Mouse (Mus musculus): Measurements from ENCODE around the gene Pcdh19. TPM values are rescaled to one million over a fixed set of nuclear protein-coding genes. Genes with fewer than 3 reads are reported as not detected.

Gene Pcdh19
- polyA plus RNA-seq, 1 experiment from 2014 or later: 26.3 TPM

DNA sequence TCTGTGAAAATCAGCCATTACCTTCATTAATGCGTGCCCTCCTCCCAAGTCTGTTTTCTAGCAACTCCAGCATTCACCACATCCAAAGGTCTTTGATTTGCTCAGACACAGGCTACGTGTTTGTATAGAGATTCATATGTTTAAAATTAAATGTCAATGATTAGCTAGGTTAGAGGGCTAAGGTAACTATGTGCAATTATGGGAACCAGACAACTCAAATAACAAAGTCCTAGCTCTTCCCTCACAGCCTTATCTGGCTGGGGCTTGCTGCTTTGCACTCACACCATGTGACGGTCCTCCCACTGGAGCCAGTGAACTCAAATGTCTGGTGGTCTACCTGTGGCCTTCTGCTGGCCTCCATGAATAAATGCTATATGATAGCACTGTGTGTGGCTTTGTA is 38.4 kb downstream of the Pcdh19 start:
- Histone ChIP-seq H3K9ac (ENCODE audit: low read depth, low read length) (no peak overlapping the region), H3K9me3 (replicated peaks; ENCODE audit: control insufficient read depth, low read length, poor library complexity, severe bottlenecking) (no peaks in the 10 kb centered on the region), H3K27ac (ENCODE audit: low read length) (no peak overlapping the region), H3K4me2 (ENCODE audit: low read length) (no peak overlapping the region), H3K27me3 (ENCODE audit: control insufficient read depth, insufficient read depth, low read depth, low read length) (no peaks in the 10 kb centered on the region), H3K36me3 (ENCODE audit: control insufficient read depth, insufficient read depth, low read length) (no peaks in the 10 kb centered on the region), H3K4me1 (ENCODE audit: control insufficient read depth, insufficient read depth, low read length) (no peaks in the 10 kb centered on the region), H3K4me3 (ENCODE audit: low read depth, low read length) (no peak overlapping the region)
- 83% methylated on average over 3 of the region's 3 CpGs for WGBS
- no peak for ATAC-seq

GRCm38 (mm10) chrX:133647809-133648208 is 41.0 kb downstream of the Pcdh19 start:
- Histone ChIP-seq H3K9me3 (replicated peaks; ENCODE audit: control insufficient read depth, low read length, poor library complexity, severe bottlenecking) (no peaks in the 10 kb centered on the region), H3K4me3 (ENCODE audit: low read depth, low read length) (no peak overlapping the region), H3K27me3 (ENCODE audit: control insufficient read depth, insufficient read depth, low read depth, low read length) (no peaks in the 10 kb centered on the region), H3K36me3 (ENCODE audit: control insufficient read depth, insufficient read depth, low read length) (no peaks in the 10 kb centered on the region), H3K4me2 (ENCODE audit: low read length) (no peak overlapping the region), H3K4me1 (ENCODE audit: control insufficient read depth, insufficient read depth, low read length) (no peaks in the 10 kb centered on the region), H3K9ac (ENCODE audit: low read depth, low read length) (no peak overlapping the region), H3K27ac (ENCODE audit: low read length) (no peak overlapping the region)
- 46% methylated on average over 2 of the region's 2 CpGs for WGBS
- no peak for ATAC-seq

DNA sequence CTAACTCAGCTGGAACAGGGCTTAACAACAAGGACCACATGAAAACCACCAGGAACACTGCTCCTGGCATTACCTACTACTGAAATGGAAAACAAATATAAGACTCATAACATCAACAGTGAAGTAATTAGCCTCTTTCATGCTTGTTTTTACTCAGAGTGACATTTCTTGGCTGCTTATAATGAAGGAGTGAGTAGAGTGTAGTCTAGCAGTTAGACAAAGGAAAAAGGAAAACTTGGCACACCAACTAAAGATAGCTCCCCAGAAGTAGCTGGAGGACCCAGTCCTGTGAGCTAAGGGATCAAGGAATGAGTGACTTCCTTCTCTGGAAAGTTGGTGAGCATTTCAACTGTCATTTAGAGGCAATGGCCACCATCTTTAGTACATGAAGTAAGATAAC is 49.3 kb downstream of the Pcdh19 start:
- no peaks in the 10 kb centered on the region for H3K27me3 ChIP-seq (ENCODE audit: control insufficient read depth, insufficient read depth, low read depth, low read length)
- no peak overlapping the region for H3K27ac ChIP-seq (ENCODE audit: low read length)
- H3K9ac ChIP-seq (ENCODE audit: low read depth, low read length): no peak overlapping the region
- H3K4me3 ChIP-seq (ENCODE audit: low read depth, low read length): no peak overlapping the region
- no peak for ATAC-seq
- H3K4me2 ChIP-seq (ENCODE audit: low read length): no peak overlapping the region
- H3K36me3 ChIP-seq (ENCODE audit: control insufficient read depth, insufficient read depth, low read length): no peaks in the 10 kb centered on the region
- H3K9me3 ChIP-seq (replicated peaks; ENCODE audit: control insufficient read depth, low read length, poor library complexity, severe bottlenecking): no peaks in the 10 kb centered on the region
- no peaks in the 10 kb centered on the region for H3K4me1 ChIP-seq (ENCODE audit: control insufficient read depth, insufficient read depth, low read length)

- Histone ChIP-seq H3K4me3 (ENCODE audit: low read depth, low read length) (no peak overlapping the region), H3K27ac (ENCODE audit: low read length) (no peak overlapping the region), H3K4me2 (ENCODE audit: low read length) (no peak overlapping the region), H3K36me3 (ENCODE audit: control insufficient read depth, insufficient read depth, low read length) (no peaks in the 10 kb centered on the region), H3K9ac (ENCODE audit: low read depth, low read length) (no peak overlapping the region), H3K27me3 (ENCODE audit: control insufficient read depth, insufficient read depth, low read depth, low read length) (no peaks in the 10 kb centered on the region), H3K9me3 (replicated peaks; ENCODE audit: control insufficient read depth, low read length, poor library complexity, severe bottlenecking) (no peaks in the 10 kb centered on the region), H3K4me1 (ENCODE audit: control insufficient read depth, insufficient read depth, low read length) (no peaks in the 10 kb centered on the region)
- WGBS: 78% methylated on average over 8 of the region's 8 CpGs
- ATAC-seq: no peak
These were observed 59.2 kb downstream of the Pcdh19 start for GRCm38 (mm10) chrX:133629538-133629937.

DNA sequence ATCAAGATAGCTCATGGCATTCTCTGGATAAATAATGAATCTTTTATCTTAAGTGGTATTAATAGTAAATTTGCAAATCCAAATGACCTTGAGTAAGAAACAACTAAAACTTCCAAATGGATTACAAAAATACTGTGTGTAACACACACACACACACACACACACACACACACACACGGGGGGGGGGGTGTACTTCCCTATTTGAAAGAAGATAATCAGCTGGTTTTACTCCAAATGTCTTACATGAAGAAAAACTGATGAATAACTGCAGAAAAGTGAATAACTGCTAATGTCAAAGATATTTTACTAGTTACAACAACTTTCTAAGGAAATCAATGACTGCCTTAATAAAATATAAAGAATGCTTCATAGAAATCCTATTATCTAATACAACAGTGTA is 70.6 kb downstream of the Pcdh19 start:
- 44% methylated on average over 1 of the region's 1 CpGs for WGBS
- no peak overlapping the region for H3K9ac ChIP-seq (ENCODE audit: low read depth, low read length)
- H3K36me3 ChIP-seq (ENCODE audit: control insufficient read depth, insufficient read depth, low read length): no peaks in the 10 kb centered on the region
- no peaks in the 10 kb centered on the region for H3K9me3 ChIP-seq (replicated peaks; ENCODE audit: control insufficient read depth, low read length, poor library complexity, severe bottlenecking)
- no peaks in the 10 kb centered on the region; the same call in 1 of the 2 replicates for H3K27me3 ChIP-seq (ENCODE audit: control insufficient read depth, insufficient read depth, low read depth, low read length)
- no peak overlapping the region for H3K4me2 ChIP-seq (ENCODE audit: low read length)
- no peak overlapping the region for H3K27ac ChIP-seq (ENCODE audit: low read length)
- no peak for ATAC-seq
- no peaks in the 10 kb centered on the region for H3K4me1 ChIP-seq (ENCODE audit: control insufficient read depth, insufficient read depth, low read length)
- H3K4me3 ChIP-seq (ENCODE audit: low read depth, low read length): no peak overlapping the region

GRCm38 (mm10) chrX:133605828-133606227 is 83.0 kb downstream of the Pcdh19 start:
- WGBS: 60% methylated on average over 4 of the region's 4 CpGs
- no peaks in the 10 kb centered on the region for H3K36me3 ChIP-seq (ENCODE audit: control insufficient read depth, insufficient read depth, low read length)
- no peak for ATAC-seq
- H3K9me3 ChIP-seq (replicated peaks; ENCODE audit: control insufficient read depth, low read length, poor library complexity, severe bottlenecking): no peaks in the 10 kb centered on the region
- no peak overlapping the region for H3K4me2 ChIP-seq (ENCODE audit: low read length)
- H3K4me1 ChIP-seq (ENCODE audit: control insufficient read depth, insufficient read depth, low read length): no peaks in the 10 kb centered on the region
- no peak overlapping the region for H3K4me3 ChIP-seq (ENCODE audit: low read depth, low read length)
- no peak overlapping the region for H3K9ac ChIP-seq (ENCODE audit: low read depth, low read length)
- no peak overlapping the region for H3K27ac ChIP-seq (ENCODE audit: low read length)
- H3K27me3 ChIP-seq (ENCODE audit: control insufficient read depth, insufficient read depth, low read depth, low read length): no peaks in the 10 kb centered on the region

GRCm38 (mm10) chrX:133604272-133604671 is 84.5 kb downstream of the Pcdh19 start:
- ATAC-seq: no peak
- Histone ChIP-seq H3K27ac (ENCODE audit: low read length) (no peak overlapping the region), H3K9me3 (replicated peaks; ENCODE audit: control insufficient read depth, low read length, poor library complexity, severe bottlenecking) (no peaks in the 10 kb centered on the region), H3K4me2 (ENCODE audit: low read length) (no peak overlapping the region), H3K4me1 (ENCODE audit: control insufficient read depth, insufficient read depth, low read length) (no peaks in the 10 kb centered on the region), H3K9ac (ENCODE audit: low read depth, low read length) (no peak overlapping the region), H3K27me3 (ENCODE audit: control insufficient read depth, insufficient read depth, low read depth, low read length) (no peaks in the 10 kb centered on the region), H3K36me3 (ENCODE audit: control insufficient read depth, insufficient read depth, low read length) (no peaks in the 10 kb centered on the region), H3K4me3 (ENCODE audit: low read depth, low read length) (no peak overlapping the region)
- WGBS: 38% methylated on average over 4 of the region's 4 CpGs

DNA sequence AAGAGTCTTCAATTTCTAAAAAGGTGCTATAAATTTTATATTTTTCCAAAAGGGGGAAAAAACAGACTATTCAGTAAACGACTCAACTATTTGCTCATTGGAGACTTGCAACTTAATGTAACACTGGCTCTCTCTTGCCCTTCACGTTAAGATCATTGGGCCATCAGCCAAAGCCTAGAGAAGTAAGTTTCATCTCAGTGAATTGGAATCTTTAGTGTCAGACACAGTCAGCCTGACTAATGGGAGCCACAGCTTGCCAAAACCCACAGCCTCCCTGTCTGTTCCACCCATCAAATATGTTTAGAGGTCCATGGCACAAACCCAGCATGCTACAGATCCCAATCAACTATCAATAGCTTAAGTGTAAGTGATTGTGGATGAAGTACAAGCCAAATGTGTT is 86.7 kb downstream of the Pcdh19 start:
- Histone ChIP-seq H3K9me3 (replicated peaks; ENCODE audit: control insufficient read depth, low read length, poor library complexity, severe bottlenecking) (no peaks in the 10 kb centered on the region), H3K4me3 (ENCODE audit: low read depth, low read length) (no peak overlapping the region)

GRCm38 (mm10) chrX:133601658-133602057 is 87.1 kb downstream of the Pcdh19 start:
- no peaks in the 10 kb centered on the region for H3K27me3 ChIP-seq (ENCODE audit: control insufficient read depth, insufficient read depth, low read depth, low read length)
- no peak overlapping the region for H3K4me3 ChIP-seq (ENCODE audit: low read depth, low read length)
- H3K36me3 ChIP-seq (ENCODE audit: control insufficient read depth, insufficient read depth, low read length): no peaks in the 10 kb centered on the region
- no peak for ATAC-seq
- no peak overlapping the region for H3K9ac ChIP-seq (ENCODE audit: low read depth, low read length)
- no peaks in the 10 kb centered on the region for H3K9me3 ChIP-seq (replicated peaks; ENCODE audit: control insufficient read depth, low read length, poor library complexity, severe bottlenecking)
- no peak overlapping the region for H3K27ac ChIP-seq (ENCODE audit: low read length)
- H3K4me2 ChIP-seq (ENCODE audit: low read length): no peak overlapping the region
- H3K4me1 ChIP-seq (ENCODE audit: control insufficient read depth, insufficient read depth, low read length): no peaks in the 10 kb centered on the region
- 63% methylated on average over 1 of the region's 1 CpGs for WGBS

More for the DNA sequence above, 86.7 kb downstream of the Pcdh19 start:
- ATAC-seq: no peak
- H3K36me3 ChIP-seq (ENCODE audit: control insufficient read depth, insufficient read depth, low read length): no peaks in the 10 kb centered on the region
- H3K9ac ChIP-seq (ENCODE audit: low read depth, low read length): no peak overlapping the region
- H3K27ac ChIP-seq (ENCODE audit: low read length): no peak overlapping the region
- H3K4me2 ChIP-seq (ENCODE audit: low read length): no peak overlapping the region
- no peaks in the 10 kb centered on the region for H3K27me3 ChIP-seq (ENCODE audit: control insufficient read depth, insufficient read depth, low read depth, low read length)
- no peaks in the 10 kb centered on the region for H3K4me1 ChIP-seq (ENCODE audit: control insufficient read depth, insufficient read depth, low read length)
- WGBS: 71% methylated on average over 2 of the region's 2 CpGs

DNA sequence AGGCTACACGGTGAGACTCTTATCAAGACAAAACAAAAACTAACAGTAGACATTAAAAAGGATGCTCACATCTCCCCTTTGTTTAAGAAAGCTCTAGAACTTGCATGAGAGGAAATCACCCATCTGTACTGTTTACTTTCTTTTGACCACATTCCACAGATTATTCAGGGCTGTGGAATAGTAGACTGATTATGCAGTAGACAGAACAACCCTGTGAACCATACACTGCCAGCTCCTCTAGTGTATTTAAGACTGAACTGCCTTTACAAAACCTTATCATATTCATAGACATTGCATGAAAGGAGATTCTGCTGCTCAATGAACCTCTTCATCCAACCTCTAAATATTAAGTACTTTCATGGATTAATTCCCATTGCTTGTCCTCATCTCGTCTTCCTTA is 87.6 kb downstream of the Pcdh19 start:
- no peaks in the 10 kb centered on the region for H3K27me3 ChIP-seq (ENCODE audit: control insufficient read depth, insufficient read depth, low read depth, low read length)
- H3K4me2 ChIP-seq (ENCODE audit: low read length): no peak overlapping the region
- no peak overlapping the region for H3K9ac ChIP-seq (ENCODE audit: low read depth, low read length)
- H3K4me3 ChIP-seq (ENCODE audit: low read depth, low read length): no peak overlapping the region
- WGBS: 75% methylated on average over 2 of the region's 2 CpGs
- no peak for ATAC-seq
- H3K9me3 ChIP-seq (replicated peaks; ENCODE audit: control insufficient read depth, low read length, poor library complexity, severe bottlenecking): no peaks in the 10 kb centered on the region
- H3K36me3 ChIP-seq (ENCODE audit: control insufficient read depth, insufficient read depth, low read length): no peaks in the 10 kb centered on the region
- no peaks in the 10 kb centered on the region for H3K4me1 ChIP-seq (ENCODE audit: control insufficient read depth, insufficient read depth, low read length)
- H3K27ac ChIP-seq (ENCODE audit: low read length): no peak overlapping the region
